Mouse (Mus musculus) ES-E14 (cell line): ENCODE measurements at regions not wholly inside any gene's neighbourhood (a gene's known extent, or its start where the extent isn't known, plus 50 kb on each side); places are given as distances from the start of the nearest gene placed in this dataset.

ENCODE experiments used
- DNase-seq: peaks from one replicate; pipeline ENCODE4 v3.0.0-alpha.2; 2013; ENCODE audit warnings: low read depth, low spot score
- H3K27ac ChIP-seq: 2 replicates; pipeline ENCODE4 v1.5.1; 2012; ENCODE audit warnings: low read depth, mild to moderate bottlenecking, low read length, moderate library complexity, mixed read lengths; ENCODE audit not compliant: poor library complexity, insufficient read depth, severe bottlenecking
- H3K36me3 ChIP-seq: 2 replicates; pipeline ENCODE4 v1.6.1; 2012; ENCODE audit warnings: mild to moderate bottlenecking, low read length, moderate library complexity, mixed read lengths; ENCODE audit not compliant: control insufficient read depth, poor library complexity, insufficient read depth, severe bottlenecking
- H3K4me1 ChIP-seq, 2 experiments: fragments of 150-350 bp in 1 of 2; sonication (generic) in 1 of 2; 2 replicates each; pipeline ENCODE4 v1.6.1; 2012; ENCODE audit warnings: low read length in 2 of 2, mild to moderate bottlenecking in 1 of 2, mixed read lengths in 1 of 2; ENCODE audit not compliant: control insufficient read depth in 2 of 2, insufficient read depth in 2 of 2, poor library complexity in 1 of 2
- H3K4me3 ChIP-seq, 2 experiments: fragments of 150-350 bp in 1 of 2; sonication (generic) in 1 of 2; 2 replicates each; pipeline ENCODE4 v1.5.1; 2012; ENCODE audit warnings: low read length in 2 of 2, low read depth in 1 of 2, mild to moderate bottlenecking in 1 of 2, mixed read lengths in 1 of 2; ENCODE audit not compliant: insufficient read depth in 1 of 2, poor library complexity in 1 of 2, severe bottlenecking in 1 of 2
- H3K9ac ChIP-seq: 2 replicates; pipeline ENCODE4 v1.6.1; 2012; ENCODE audit warnings: low read depth, mild to moderate bottlenecking, low read length, mixed read lengths; ENCODE audit not compliant: poor library complexity, insufficient read depth, severe bottlenecking
- H3K9me3 ChIP-seq: fragments of 150-350 bp; sonication (generic); 2 replicates; pipeline ENCODE4 v1.6.1; 2012; ENCODE audit warnings: low read depth, mild to moderate bottlenecking, low read length; ENCODE audit not compliant: control insufficient read depth, insufficient read depth
- CHD2 ChIP-seq: IDR thresholded peaks from 2 replicates; pipeline ENCODE4 v1.6.1; 2014; ENCODE audit warnings: mild to moderate bottlenecking, low read depth, low read length, inconsistent platforms
- HCFC1 ChIP-seq: IDR thresholded peaks from 2 replicates; pipeline ENCODE4 v1.6.1; 2012; ENCODE audit warnings: low read length, inconsistent platforms, borderline replicate concordance; ENCODE audit not compliant: insufficient read depth
- MAFK ChIP-seq: IDR thresholded peaks from 2 replicates; pipeline ENCODE4 v1.6.1; 2014; ENCODE audit warnings: mild to moderate bottlenecking, low read depth, low read length, inconsistent platforms; ENCODE audit not compliant: insufficient read depth
- ZC3H11A ChIP-seq: IDR thresholded peaks from 2 replicates; pipeline ENCODE4 v1.6.1; 2012; ENCODE audit warnings: low read depth, mild to moderate bottlenecking, inconsistent platforms, low read length, borderline replicate concordance
- ZNF384 ChIP-seq: IDR thresholded peaks from 2 replicates; pipeline ENCODE4 v1.6.1; 2012; ENCODE audit warnings: low read depth, low read length, inconsistent platforms
- in situ Hi-C, 2 experiments: fragments of 600-800 bp; cut with MboI; formaldehyde crosslinking; loops; one replicate each; pipeline ENCODE4 v1.15.1; 2025; ENCODE audit warnings: low sequenced_read_pairs in 2 of 2, inconsistent platforms in 1 of 2; ENCODE audit not compliant: unreplicated experiment in 2 of 2

DNA sequence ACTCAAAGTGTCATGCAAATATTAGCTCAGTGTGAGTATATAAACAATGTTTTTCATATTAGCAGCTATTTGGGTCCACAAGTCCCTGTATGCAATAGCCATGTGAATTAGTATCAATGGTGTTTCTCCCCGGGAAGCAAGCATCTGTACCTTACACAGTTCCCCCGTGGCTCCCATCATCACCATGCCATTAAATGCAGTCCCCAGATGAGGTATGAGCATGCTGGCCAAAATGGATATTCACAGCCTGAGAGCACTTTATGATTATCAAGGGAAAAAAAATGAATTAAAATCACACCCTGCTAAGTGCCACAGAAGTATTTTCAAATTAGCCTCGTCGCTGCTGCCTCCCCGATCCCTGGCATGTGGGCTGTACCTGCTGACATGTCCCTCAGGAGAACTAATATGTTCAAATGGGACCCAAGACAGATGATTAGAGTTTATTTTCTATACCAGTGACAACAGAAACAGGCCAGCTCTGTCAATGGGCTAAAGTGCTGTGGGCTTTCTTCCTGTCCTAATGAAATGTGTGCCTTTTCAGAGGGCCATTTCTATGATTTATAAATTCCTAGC is 64.4 kb upstream of the Onecut1 start:
- no peak for DNase-seq
- no peak for TF ChIP-seq HCFC1
- TF ChIP-seq CHD2 = no peak
- no peak for TF ChIP-seq MAFK
- TF ChIP-seq ZNF384 = no peak
- no peak for TF ChIP-seq ZC3H11A
- in situ Hi-C loops = no loop called here
- peaks cover 0 to 2% of the 10 kb centered on the region in 2 experiments; a peak in 1 of 4 replicates for H3K4me1 ChIP-seq
- H3K36me3 ChIP-seq = no peaks in the 10 kb centered on the region
- H3K4me3 ChIP-seq = no peak overlapping the region
- H3K9me3 ChIP-seq = no peaks in the 10 kb centered on the region
- H3K27ac ChIP-seq = no peak overlapping the region
- no peak overlapping the region for H3K9ac ChIP-seq

GRCm38 (mm10) chr9:74801091-74801490 is 60.6 kb upstream of the Onecut1 start:
- Histone ChIP-seq H3K9me3 (no peaks in the 10 kb centered on the region), H3K27ac (no peak overlapping the region), H3K9ac (no peak overlapping the region), H3K4me3 (no peak overlapping the region), H3K4me1 (no peaks in the 10 kb centered on the region), H3K36me3 (no peaks in the 10 kb centered on the region)
- no peak for DNase-seq
- in situ Hi-C loops = no loop called here
- TF ChIP-seq CHD2 (no peak), HCFC1 (no peak), MAFK (no peak)

DNA sequence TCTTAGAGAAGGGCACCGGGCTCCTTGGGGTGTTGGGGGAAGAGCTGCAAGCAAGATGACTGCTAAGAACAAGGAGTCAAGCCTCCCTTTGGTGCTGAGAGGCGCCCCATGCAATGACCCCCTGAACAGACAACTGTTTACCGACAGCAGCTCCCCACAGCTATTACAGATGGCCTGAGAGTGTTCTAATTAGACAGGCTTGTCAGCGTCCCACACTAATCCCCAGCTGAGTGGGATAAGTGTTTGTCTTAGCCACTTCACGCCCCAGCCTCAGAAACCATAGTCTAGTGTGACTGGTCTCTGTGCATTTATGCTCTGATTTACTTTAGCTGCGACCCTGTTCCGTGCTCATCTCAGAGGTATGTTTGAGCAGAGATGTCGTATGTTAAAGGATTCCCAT is 50.3 kb upstream of the Onecut1 start:
- Histone ChIP-seq H3K27ac (no peak overlapping the region), H3K36me3 (no peaks in the 10 kb centered on the region), H3K9me3 (no peaks in the 10 kb centered on the region), H3K9ac (no peak overlapping the region), H3K4me1 (no peaks in the 10 kb centered on the region), H3K4me3 (no peak overlapping the region)
- no peak for DNase-seq
- no peak for TF ChIP-seq ZNF384
- no peak for TF ChIP-seq ZC3H11A
- TF ChIP-seq MAFK = no peak
- TF ChIP-seq HCFC1 = no peak
- no peak for TF ChIP-seq CHD2
- in situ Hi-C loops = no loop called here
